Mouse (Mus musculus) intestine, postnatal 0 days (tissue): ENCODE data around the gene Txnl4b. TPM values are rescaled to one million over a fixed set of nuclear protein-coding genes. Genes with fewer than 3 reads are reported as not detected.

Source experiments
- ATAC-seq: fragments of 200-750 bp; cut with Nextera tagmentation; 2 replicates; pipeline ENCODE4 v1.8.0; 2017; ENCODE audit warnings: mild to moderate bottlenecking, moderate TSS enrichment, moderate library complexity
- H3K27ac ChIP-seq: fragments of 300-500 bp; sonication (generic); 2 replicates; pipeline ENCODE4 v1.5.1; 2014; ENCODE audit warnings: mild to moderate bottlenecking, low read depth, low read length, moderate library complexity
- H3K27me3 ChIP-seq: fragments of 300-500 bp; sonication (generic); replicated peaks from 2 replicates; pipeline ENCODE4 v1.6.1; 2014; ENCODE audit warnings: low read length, mixed read lengths; ENCODE audit not compliant: control insufficient read depth, insufficient read depth
- H3K36me3 ChIP-seq: fragments of 300-500 bp; sonication (generic); 2 replicates; pipeline ENCODE4 v1.6.1; 2014; ENCODE audit warnings: mild to moderate bottlenecking, moderate library complexity; ENCODE audit not compliant: control insufficient read depth, insufficient read depth
- H3K4me1 ChIP-seq: fragments of 300-500 bp; sonication (generic); replicated peaks from 2 replicates; pipeline ENCODE4 v1.6.1; 2014; ENCODE audit warnings: antibody characterized with exemption, low read length, mixed read lengths; ENCODE audit not compliant: control insufficient read depth, insufficient read depth
- H3K4me2 ChIP-seq: fragments of 300-500 bp; sonication (generic); replicated peaks from 2 replicates; pipeline ENCODE4 v1.6.1; 2014; ENCODE audit warnings: low read depth, mild to moderate bottlenecking, moderate library complexity
- H3K4me3 ChIP-seq: fragments of 300-500 bp; sonication (generic); 2 replicates; pipeline ENCODE4 v1.5.1; 2014; ENCODE audit warnings: low read depth, low read length
- H3K9ac ChIP-seq: fragments of 300-500 bp; sonication (generic); 2 replicates; pipeline ENCODE4 v1.6.1; 2014; ENCODE audit warnings: mild to moderate bottlenecking, low read depth, low read length
- H3K9me3 ChIP-seq: fragments of 300-500 bp; sonication (generic); 2 replicates; pipeline ENCODE4 v1.6.1; 2016; ENCODE audit warnings: mixed run types; ENCODE audit not compliant: control insufficient read depth
- CTCF ChIP-seq: sonication (generic); IDR thresholded peaks from 2 replicates; pipeline ENCODE4 v1.5.1; 2016; ENCODE audit warnings: low read depth, mild to moderate bottlenecking, control low read depth, antibody characterized with exemption, moderate library complexity
- WGBS: fragments of 180-500 bp; shearing (Covaris S2); extraction: QIAGEN DNeasy Blood & Tissue Kit; methylation state at CpG from one replicate; pipeline ENCODE4 v1.1.7; 2014; 5-methylcytosine and 5-hydroxymethylcytosine counted together
- polyA plus RNA-seq: library from polyadenylated mRNA; unstranded; fragments of >200 nt; fragmentation: Nextera tagmentation; extraction: Ambion mirVana; gene quantifications from 2 replicates; pipeline ENCODE4 v1.2.1, GENCODE M21; 2015

Gene Txnl4b
- polyA plus RNA-seq, 1 experiment from 2014 or later = 17.0 TPM

- H3K4me3 ChIP-seq = no peak overlapping the region
Measured at GRCm38 (mm10) chr8:109591367-109591766, 25.7 kb downstream of the Txnl4b start.

GRCm38 (mm10) chr8:109592164-109592563 is 26.5 kb downstream of the Txnl4b start:
- ATAC-seq = no peak
- no peak overlapping the region for H3K4me3 ChIP-seq
- H3K27me3 ChIP-seq = no peaks in the 10 kb centered on the region
- no peak overlapping the region for H3K9ac ChIP-seq
- WGBS = 85% methylated on average over 5 of the region's 5 CpGs
- H3K4me2 ChIP-seq = no peak overlapping the region
- TF ChIP-seq CTCF = no peak
- H3K27ac ChIP-seq = no peak overlapping the region
- no peaks in the 10 kb centered on the region for H3K9me3 ChIP-seq
- peaks cover 26% of the 10 kb centered on the region; the same call in 1 of the 2 replicates for H3K36me3 ChIP-seq
- H3K4me1 ChIP-seq = no peaks in the 10 kb centered on the region

More at GRCm38 (mm10) chr8:109591367-109591766, 25.7 kb downstream of the Txnl4b start:
- no peaks in the 10 kb centered on the region for H3K4me1 ChIP-seq
- no peak overlapping the region for H3K9ac ChIP-seq
- 86% methylated on average over 3 of the region's 3 CpGs for WGBS
- H3K27me3 ChIP-seq = no peaks in the 10 kb centered on the region
- no peak for ATAC-seq
- H3K9me3 ChIP-seq = no peaks in the 10 kb centered on the region
- H3K4me2 ChIP-seq = no peak overlapping the region
- H3K27ac ChIP-seq = no peak overlapping the region
- no peak for TF ChIP-seq CTCF
- peaks cover 26% of the 10 kb centered on the region; the same call in 1 of the 2 replicates for H3K36me3 ChIP-seq

GRCm38 (mm10) chr8:109593117-109593788 is 27.6 kb downstream of the Txnl4b start:
- Histone ChIP-seq H3K9ac (no peak overlapping the region), H3K27me3 (no peaks in the 10 kb centered on the region), H3K27ac (no peak overlapping the region), H3K4me1 (no peaks in the 10 kb centered on the region), H3K36me3 (peaks cover 26% of the 10 kb centered on the region; the same call in 1 of the 2 replicates), H3K4me3 (no peak overlapping the region), H3K4me2 (no peak overlapping the region), H3K9me3 (no peaks in the 10 kb centered on the region)
- WGBS = 57% methylated on average over 6 of the region's 6 CpGs
- ATAC-seq = no peak
- TF ChIP-seq CTCF = peak; percentile 69

- no peaks in the 10 kb centered on the region for H3K9me3 ChIP-seq
- H3K27ac ChIP-seq = no peak overlapping the region
- peak; percentile 92 for TF ChIP-seq CTCF
- peaks cover 35% of the 10 kb centered on the region for H3K36me3 ChIP-seq
- H3K4me2 ChIP-seq = no peak overlapping the region
- H3K4me1 ChIP-seq = no peaks in the 10 kb centered on the region
- WGBS = 53% methylated on average over 8 of the region's 8 CpGs
- no peak overlapping the region for H3K9ac ChIP-seq
- no peak for ATAC-seq
- no peak overlapping the region for H3K4me3 ChIP-seq
- H3K27me3 ChIP-seq = no peaks in the 10 kb centered on the region
Measured at GRCm38 (mm10) chr8:109595854-109596253, 30.2 kb downstream of the Txnl4b start.

DNA sequence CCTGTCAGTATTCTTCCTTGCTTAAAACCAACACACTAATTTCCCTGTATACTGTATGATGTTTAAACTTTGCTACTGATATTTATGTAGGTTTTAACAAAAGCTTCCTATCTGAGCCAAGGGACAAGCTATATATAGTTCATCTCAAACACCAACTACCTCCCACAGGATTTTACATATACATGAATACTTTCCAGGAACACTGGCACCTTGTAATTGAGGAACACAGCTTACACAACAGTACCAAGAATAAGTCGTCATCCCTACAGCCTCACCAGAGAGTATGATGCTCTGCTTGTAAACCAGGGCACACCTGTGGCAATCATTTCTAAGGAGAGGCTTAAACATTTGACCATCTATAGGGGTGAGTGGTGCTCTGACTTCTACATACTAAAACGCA is 41.0 kb downstream of the Txnl4b start:
- Histone ChIP-seq H3K4me2 (no peak overlapping the region), H3K27ac (no peak overlapping the region), H3K9me3 (no peaks in the 10 kb centered on the region), H3K9ac (no peak overlapping the region), H3K4me1 (peaks cover 3% of the 10 kb centered on the region; the same call in 1 of the 2 replicates), H3K36me3 (peaks cover 21% of the 10 kb centered on the region; the same call in 1 of the 2 replicates), H3K27me3 (no peaks in the 10 kb centered on the region), H3K4me3 (no peak overlapping the region)
- no peak for TF ChIP-seq CTCF
- ATAC-seq = no peak
- WGBS = 83% methylated on average over 2 of the region's 2 CpGs

DNA sequence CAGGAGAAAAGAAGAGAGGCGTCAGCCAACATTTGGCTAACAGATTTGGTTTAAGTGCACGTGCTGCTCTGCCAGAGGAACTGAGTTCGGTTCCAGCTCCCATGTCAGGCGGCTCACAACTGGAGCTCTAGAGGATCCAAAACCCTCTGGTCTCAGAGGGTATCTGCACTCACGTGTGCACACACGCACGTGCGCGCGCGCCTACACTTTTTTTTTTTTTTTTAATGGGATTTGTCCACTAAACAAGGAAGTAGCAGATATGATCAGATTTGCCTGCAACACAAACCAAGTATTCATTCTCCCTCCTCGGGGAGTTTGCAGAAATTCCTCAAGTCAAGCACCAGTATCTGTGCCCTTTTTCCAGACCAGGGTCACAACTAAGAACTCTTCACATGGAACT is 42.0 kb downstream of the Txnl4b start:
- ATAC-seq = no peak
- Histone ChIP-seq H3K36me3 (peaks cover 14% of the 10 kb centered on the region; the same call in 1 of the 2 replicates), H3K4me1 (peaks cover 3% of the 10 kb centered on the region; the same call in 1 of the 2 replicates), H3K9ac (peak overlapping the region; percentile 73), H3K27me3 (no peaks in the 10 kb centered on the region), H3K4me2 (peak overlapping the region; percentile 89), H3K27ac (no peak overlapping the region), H3K9me3 (no peaks in the 10 kb centered on the region), H3K4me3 (peak overlapping the region; percentile 65)
- no peak for TF ChIP-seq CTCF
- 12% methylated on average over 12 of the region's 12 CpGs for WGBS
